Mouse (Mus musculus) right cerebral cortex, adult 2 months (tissue): Measurements from ENCODE around the gene Mmab.

ENCODE experiments used
- DNase-seq, 2 experiments: peaks; one replicate each; pipeline ENCODE4 v3.0.0; 2021 to 2022; ENCODE audit warnings: low spot score in 2 of 2

Mmab gene

DNA sequence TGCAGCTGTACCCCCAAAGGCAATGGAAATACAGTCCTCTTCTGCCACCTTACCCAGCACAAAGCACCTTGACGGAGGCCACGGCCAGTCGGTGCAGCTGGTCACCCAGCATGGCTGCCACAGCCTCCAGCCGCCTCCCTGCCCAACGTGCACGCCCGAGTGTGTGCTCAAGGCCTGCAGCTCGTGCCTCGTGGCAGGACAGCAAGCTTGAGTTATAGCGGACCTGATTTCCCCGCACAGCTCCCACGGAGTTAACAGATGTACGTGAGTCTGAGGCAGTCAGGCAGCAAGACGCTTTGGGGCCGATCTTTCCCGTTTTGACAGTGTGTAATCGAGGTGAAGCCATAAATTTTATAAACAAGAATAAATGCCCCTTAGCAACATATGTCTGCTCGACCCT lies 15.2 kb downstream of the Mmab start:
- DNase-seq = no peak

DNA sequence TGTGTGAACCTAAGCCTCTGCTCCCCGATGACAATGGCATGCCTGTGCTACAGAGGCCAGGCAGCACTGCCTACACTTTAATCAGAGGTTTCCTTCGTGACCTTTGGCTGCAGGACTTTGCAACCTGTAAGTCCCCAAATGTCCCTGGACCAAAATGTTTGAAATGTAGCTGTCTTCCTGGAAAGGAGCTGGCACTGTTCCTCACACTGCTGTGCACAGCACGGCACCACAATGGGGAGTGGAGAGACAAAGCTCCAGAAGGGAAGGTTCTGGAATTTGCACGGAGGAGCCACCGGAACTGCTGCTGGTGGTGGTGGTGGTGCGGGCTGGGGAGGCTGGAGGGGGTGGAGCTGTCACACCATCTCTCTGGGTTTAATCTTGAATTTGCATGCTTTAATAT lies 17.1 kb downstream of the Mmab start:
- no peak for DNase-seq

DNA sequence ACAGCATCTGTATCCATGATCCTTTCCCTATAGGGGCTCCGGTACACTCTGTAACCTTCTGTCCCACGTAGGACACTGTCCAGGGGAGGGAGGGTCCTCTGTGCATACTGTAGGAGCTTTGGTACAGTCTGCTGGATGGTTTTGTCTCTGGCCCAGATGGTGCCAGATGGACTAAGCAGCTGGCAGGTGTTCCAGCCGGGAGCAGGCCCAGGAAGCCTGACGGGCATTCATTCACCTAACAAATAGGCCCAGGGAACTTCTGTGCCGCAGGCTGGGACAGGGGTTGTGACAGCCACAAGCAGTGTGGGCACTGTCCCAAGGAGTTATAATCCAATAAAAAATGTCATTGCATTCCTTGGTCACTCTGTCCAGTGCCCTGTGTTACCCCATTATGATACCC lies 19.9 kb downstream of the Mmab start:
- DNase-seq = no peak

DNA sequence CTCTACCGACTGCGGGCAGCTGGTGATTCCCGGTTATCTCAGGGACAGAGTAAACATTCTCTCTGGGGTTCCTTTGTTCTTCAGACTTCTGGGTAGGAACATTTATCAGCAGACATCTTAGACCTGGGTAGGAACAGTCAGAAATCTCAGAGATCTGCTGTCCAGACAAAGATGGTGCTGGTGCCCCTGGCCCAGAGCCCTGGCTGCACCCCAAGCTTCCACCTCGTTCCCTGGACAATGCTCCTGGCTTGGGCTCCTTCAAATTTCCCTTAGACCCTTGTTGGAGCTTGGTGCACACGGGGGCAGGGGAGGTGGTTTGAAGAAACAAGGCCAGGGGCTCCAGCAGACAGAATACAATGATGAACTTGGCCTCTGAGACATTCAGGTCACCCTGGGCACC lies 21.3 kb downstream of the Mmab start:
- DNase-seq = no peak

DNA sequence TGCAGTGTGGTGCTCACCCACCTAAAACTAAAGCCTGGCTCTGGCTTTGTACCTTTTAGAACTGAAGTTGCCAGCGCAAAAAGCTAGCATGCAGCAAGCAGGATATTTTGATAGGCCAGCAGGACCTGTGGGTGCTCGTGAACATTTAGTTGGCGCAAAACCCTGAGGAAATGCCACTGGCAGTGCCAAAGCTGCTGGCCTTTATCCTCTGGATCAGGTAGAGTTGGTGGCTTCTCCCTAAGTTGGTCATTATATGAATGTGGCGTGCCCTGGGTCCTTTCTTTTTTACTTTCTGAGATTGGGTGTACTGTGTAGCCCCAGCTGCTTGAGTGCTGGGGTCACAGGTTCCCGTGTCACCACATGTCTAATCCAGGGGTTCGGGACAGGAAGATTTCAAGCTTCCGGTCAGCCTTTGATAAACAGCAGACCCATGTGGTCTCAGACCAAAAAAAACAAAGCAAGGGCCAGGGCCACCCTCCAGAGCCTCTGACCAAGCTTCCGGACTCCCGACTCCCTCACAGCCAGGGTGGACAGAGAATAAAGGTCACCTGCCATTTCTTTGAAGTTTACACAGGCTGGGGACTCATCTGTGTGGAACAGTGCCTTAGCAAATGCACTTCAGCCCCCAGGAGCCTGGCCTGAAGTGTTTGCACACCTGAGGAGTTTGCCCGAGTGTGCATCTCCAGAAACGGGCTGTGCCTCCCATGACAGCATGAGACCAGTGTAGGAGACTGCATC lies 22.1 kb downstream of the Mmab start:
- no peak for DNase-seq

DNA sequence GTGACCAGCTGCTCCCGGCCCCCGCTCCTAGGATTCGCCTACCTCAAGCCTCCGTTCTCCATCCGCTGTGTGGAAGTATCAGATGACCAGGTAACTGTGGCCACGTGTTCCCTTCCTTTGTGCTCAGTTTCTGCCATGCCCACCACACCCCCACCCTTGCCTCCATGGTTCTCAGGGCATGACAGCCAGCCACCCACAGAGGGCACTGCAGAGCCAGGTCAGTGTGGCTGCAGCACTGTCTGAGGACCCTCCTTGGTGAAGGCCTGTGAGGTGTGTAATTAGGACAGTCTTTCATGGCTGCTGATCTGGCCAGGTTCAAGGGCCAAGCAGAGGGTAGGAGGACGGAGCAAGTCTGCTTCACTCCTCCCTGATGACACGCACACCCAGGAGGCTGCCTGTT lies 25.3 kb downstream of the Mmab start:
- DNase-seq = no peak

DNA sequence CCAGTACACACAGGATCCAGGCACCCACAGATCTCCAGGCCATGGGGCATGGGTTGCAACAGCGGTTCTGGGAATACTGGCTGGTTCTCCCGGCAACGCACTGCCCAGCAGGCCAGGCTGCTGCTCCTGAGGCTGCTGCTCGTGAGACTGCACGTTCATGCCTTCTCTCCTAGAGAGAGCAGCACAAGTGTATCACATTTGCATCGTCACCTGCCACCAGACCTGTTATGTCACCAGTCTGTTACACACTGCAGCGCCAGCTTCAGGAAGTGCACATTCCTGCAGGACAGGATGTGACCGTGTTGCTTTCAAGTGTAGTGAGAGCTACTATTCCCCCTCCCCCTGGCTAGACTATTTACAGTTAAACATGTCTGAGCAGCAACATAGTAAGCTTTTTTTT lies 27.0 kb downstream of the Mmab start:
- DNase-seq = no peak

DNA sequence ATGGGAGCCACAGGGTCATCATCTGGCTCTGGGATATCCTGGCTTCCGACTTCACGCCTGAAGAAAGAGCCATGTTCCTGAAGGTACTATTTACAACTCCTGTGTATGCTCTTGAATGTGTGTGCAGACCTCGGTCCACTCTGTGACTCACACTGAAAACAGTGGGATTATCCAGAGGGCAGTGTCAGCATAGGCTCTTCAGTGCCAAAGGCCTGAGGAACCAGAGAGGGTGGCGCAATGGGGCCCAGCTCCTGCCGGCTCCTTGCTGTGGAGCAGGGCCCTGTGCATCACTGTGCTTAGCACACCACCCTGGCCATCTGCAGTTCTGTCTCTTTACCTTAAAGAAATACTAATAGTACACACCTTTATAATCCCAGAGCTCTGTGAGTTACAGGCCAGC lies 28.3 kb downstream of the Mmab start:
- DNase-seq = no peak

DNA sequence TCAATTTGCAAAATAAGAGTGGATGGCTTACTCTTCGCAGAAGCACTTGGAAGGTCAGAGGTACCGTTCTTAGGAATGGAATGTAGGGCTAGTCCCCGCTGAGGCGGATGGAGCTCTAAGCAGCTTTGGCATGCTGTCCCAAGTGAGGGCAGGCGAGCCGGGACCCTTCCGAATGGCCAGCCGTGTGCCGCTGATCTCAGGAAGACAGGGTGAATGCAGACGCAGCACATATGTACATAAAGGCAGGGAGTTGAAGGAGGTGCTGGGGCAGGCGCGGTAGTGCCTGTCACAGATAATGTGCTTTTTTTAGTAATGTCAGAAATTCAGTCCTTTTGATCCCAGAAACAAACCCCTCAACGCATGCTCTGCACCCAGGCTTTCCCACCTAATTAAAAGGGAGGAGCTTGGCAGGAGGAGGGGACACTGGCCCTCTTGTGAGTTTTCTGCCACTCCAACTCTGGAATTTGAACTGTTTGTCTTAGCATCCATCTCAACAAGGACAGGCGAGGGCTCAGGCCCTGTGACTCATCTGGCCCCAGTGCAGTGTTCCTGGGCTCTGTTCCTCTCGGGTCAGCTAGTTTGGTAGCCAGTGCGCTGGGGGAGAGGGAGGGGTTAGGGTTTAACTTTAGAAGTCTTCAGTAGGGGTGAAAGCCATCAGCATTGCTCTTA lies 30.7 kb downstream of the Mmab start:
- no peak for DNase-seq

DNA sequence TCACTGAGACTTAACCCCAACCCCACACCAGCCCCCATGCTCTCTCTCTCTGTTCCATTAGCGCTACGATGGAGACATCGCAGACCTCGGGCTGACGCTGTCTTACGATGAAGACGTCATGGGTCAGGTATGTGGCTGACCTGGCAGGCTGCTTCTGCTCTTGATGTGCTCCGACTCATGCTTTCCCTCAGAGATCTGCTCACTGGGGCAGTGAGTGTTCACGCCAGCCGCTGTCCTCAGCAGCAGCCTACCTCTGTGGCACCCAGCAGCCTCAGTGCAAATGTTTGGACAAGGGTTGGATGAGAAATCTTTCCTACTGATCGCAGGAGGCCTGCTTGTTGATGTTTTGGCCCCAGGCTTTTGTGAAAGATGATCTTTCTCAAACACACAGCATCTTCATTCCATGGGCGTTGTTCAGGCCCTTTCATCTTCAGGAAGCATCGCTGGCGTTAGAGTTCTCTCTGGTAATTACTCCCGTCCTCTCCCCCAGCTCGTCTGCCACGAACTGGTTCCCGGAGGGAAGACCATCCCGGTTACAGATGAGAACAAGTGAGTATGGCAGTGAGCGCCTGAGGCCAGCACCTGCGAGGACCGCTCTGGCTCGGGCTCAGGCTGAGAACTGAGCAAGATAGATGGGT lies 31.4 kb downstream of the Mmab start:
- no peak for DNase-seq

- no peak for DNase-seq
Measured at GRCm38 (mm10) chr5:114410429-114410828, 33.4 kb downstream of the Mmab start.

- DNase-seq = no peak
Measured at GRCm38 (mm10) chr5:114408846-114409245, 35.0 kb downstream of the Mmab start.

- no peak for DNase-seq
Measured at GRCm38 (mm10) chr5:114407810-114408209, 36.0 kb downstream of the Mmab start.

DNA sequence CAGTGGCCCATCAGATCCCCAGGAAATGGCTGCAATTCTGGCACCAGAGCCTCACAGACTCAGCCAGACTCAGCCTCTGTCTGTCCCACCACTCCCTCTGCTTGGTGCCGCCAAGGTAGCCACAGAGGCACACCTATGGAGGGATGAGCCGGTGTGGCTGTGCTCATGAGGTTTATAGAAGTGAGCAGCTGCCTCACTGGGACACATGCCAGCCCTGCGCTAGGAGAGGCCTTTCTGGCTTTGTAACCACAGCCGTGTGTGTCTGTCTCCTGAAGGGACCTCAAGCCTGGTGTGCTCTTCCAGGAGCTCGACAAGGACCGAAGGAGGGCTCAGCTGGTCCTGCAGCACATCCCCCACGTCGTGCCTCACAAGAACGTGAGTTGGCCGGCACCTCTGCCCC lies 36.6 kb downstream of the Mmab start:
- DNase-seq = no peak

GRCm38 (mm10) chr5:114406592-114406991 lies 37.3 kb downstream of the Mmab start:
- DNase-seq = no peak

- peak in 1 of 2 experiments; percentile 17 for DNase-seq
Measured at GRCm38 (mm10) chr5:114393169-114393568, 50.7 kb downstream of the Mmab start.

GRCm38 (mm10) chr5:114384448-114384847 lies 59.4 kb downstream of the Mmab start:
- DNase-seq = no peak

DNA sequence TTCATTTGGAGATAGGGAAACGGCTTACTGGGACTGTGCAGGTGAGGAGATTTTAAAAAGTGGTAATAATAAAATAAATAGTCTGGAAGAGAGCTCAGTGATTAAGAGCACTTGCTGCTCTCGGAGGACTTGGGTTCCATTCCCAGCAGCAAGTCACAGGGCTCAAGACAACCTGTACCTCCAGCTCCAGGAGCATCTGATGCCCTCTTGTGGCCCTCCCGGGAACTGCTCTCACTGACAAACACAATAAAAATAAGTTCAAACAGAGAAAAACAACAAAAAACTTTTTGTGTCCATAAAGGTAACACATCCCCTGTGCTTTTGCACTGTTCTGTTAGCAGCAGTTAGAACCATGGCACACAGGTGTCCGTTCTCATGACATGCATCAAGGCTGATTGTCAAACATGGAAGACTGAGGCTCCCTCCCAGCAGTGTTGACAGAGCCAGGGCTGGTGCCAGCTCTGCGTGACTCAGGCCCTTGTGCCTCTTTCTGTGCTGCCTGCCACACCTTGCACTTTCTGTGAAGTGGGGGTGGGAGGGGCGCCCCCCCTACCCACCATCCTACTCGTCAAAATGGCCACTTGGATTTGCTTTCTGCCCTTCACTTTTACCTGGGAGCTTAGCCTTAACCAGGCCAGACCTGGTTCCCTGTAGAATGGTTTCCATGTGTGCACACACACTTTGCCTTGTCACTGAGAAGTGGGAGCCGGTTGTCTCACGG lies 60.5 kb downstream of the Mmab start:
- DNase-seq = no peak
